ENCODE assay signal across 8 mouse cellular contexts in genomic region chr2:15049117-15049873, GRCm38 (mm10). TPM values are rescaled to one million over a fixed set of nuclear protein-coding genes. Genes with fewer than 3 reads are reported as not detected.
DNase-seq lines count a peak whose midpoint lies in the region; ATAC-seq and TF ChIP-seq lines count a peak whose summit lies in the region.

Gene Arl5b (plus strand): TSS chr2:15049395.

- no peaks in the 10 kb centered on the region for H3K27me3 ChIP-seq in E14TG2a.4 (ENCODE audit: insufficient read depth, low read length)
- no peaks in the 10 kb centered on the region for H3K27me3 ChIP-seq in forebrain, embryonic 11.5 days (ENCODE audit: control insufficient read depth, insufficient read depth, low read length)
- H3K27me3 ChIP-seq in heart, embryonic 16.5 days (ENCODE audit: control insufficient read depth, insufficient read depth, low read length), result no peaks in the 10 kb centered on the region
- no peaks in the 10 kb centered on the region for H3K27me3 ChIP-seq in liver, embryonic 14.5 days (ENCODE audit: control insufficient read depth, insufficient read depth, low read length)
- H3K27me3 ChIP-seq in stomach, embryonic 15.5 days (replicated peaks), result no peaks in the 10 kb centered on the region

- H3K36me3 ChIP-seq in E14TG2a.4 (ENCODE audit: insufficient read depth, low read length), result peaks cover 16% of the 10 kb centered on the region
- H3K36me3 ChIP-seq in forebrain, embryonic 11.5 days (ENCODE audit: control insufficient read depth, insufficient read depth, low read length), result no peaks in the 10 kb centered on the region
- H3K36me3 ChIP-seq in heart, embryonic 16.5 days (ENCODE audit: control insufficient read depth, insufficient read depth), result no peaks in the 10 kb centered on the region
- H3K36me3 ChIP-seq in liver, embryonic 14.5 days (replicated peaks; ENCODE audit: control insufficient read depth, insufficient read depth, low read depth), result no peaks in the 10 kb centered on the region
- no peaks in the 10 kb centered on the region for H3K36me3 ChIP-seq in stomach, embryonic 15.5 days

- peak within 1 kb of the TSS; percentile 58 for H3K4me2 ChIP-seq in forebrain, embryonic 11.5 days (ENCODE audit: low read depth, low read length, severe bottlenecking)
- H3K4me2 ChIP-seq in heart, embryonic 16.5 days (ENCODE audit: low read depth, low read length), result peak within 1 kb of the TSS; percentile 76
- peak within 1 kb of the TSS; percentile 85 for H3K4me2 ChIP-seq in liver, embryonic 14.5 days (ENCODE audit: low read depth)
- H3K4me2 ChIP-seq in stomach, embryonic 15.5 days, result peak within 1 kb of the TSS; percentile 59

- no peak within 1 kb of the TSS for H3K27ac ChIP-seq in forebrain, embryonic 11.5 days (ENCODE audit: low read depth, low read length)
- peak within 1 kb of the TSS; percentile 66 for H3K27ac ChIP-seq in heart, embryonic 16.5 days (ENCODE audit: low read length)
- peak within 1 kb of the TSS; percentile 85 for H3K27ac ChIP-seq in liver, embryonic 14.5 days
- H3K27ac ChIP-seq in stomach, embryonic 15.5 days, result peak within 1 kb of the TSS; percentile 69; the same call in 1 of the 2 replicates

- H3K9me3 ChIP-seq in E14TG2a.4 (ENCODE audit: low read length), result no peaks in the 10 kb centered on the region
- H3K9me3 ChIP-seq in forebrain, embryonic 11.5 days (ENCODE audit: control insufficient read depth, low read length), result no peaks in the 10 kb centered on the region
- H3K9me3 ChIP-seq in heart, embryonic 16.5 days (replicated peaks; ENCODE audit: control insufficient read depth, low read length), result no peaks in the 10 kb centered on the region
- no peaks in the 10 kb centered on the region for H3K9me3 ChIP-seq in liver, embryonic 14.5 days (ENCODE audit: control insufficient read depth, low read length)
- no peaks in the 10 kb centered on the region for H3K9me3 ChIP-seq in stomach, embryonic 15.5 days

- no peak for TF ChIP-seq CTCF in E14TG2a.4 (conservative IDR thresholded peaks at IDR 0.05; ENCODE audit: low read length)
- TF ChIP-seq CTCF in liver, embryonic 14.5 days (IDR thresholded peaks at IDR 0.05; ENCODE audit: low read depth), result peak; percentile 26; the same call in 1 of the 2 replicates

- ATAC-seq in forebrain, embryonic 11.5 days (replicated peaks; ENCODE audit: low FRiP score), result peak; percentile 97
- peak; percentile 98 for ATAC-seq in heart, embryonic 16.5 days (replicated peaks; ENCODE audit: extremely low read depth, insufficient read depth, low FRiP score)
- peak; percentile 99 for ATAC-seq in liver, embryonic 14.5 days (ENCODE audit: insufficient read depth)
- ATAC-seq in stomach, embryonic 15.5 days (ENCODE audit: insufficient read depth, low FRiP score, low read depth), result peak; percentile 98

- H3K4me1 ChIP-seq in E14TG2a.4 (replicated peaks; ENCODE audit: low read depth, low read length), result peaks cover 19% of the 10 kb centered on the region; the same call in 1 of the 2 replicates
- no peaks in the 10 kb centered on the region for H3K4me1 ChIP-seq in forebrain, embryonic 11.5 days (replicated peaks; ENCODE audit: control insufficient read depth, insufficient read depth, low read length)
- peaks cover 6% of the 10 kb centered on the region for H3K4me1 ChIP-seq in heart, embryonic 16.5 days (ENCODE audit: control insufficient read depth, insufficient read depth, low read length)
- H3K4me1 ChIP-seq in liver, embryonic 14.5 days (replicated peaks; ENCODE audit: control insufficient read depth in 2 of 2, insufficient read depth in 2 of 2, low read length in 1 of 2), result peaks cover 5 to 7% of the 10 kb centered on the region in 2 experiments
- H3K4me1 ChIP-seq in stomach, embryonic 15.5 days, result peaks cover 5% of the 10 kb centered on the region; the same call in 1 of the 2 replicates

- H3K9ac ChIP-seq in forebrain, embryonic 11.5 days (ENCODE audit: low read length), result peak within 1 kb of the TSS; percentile 63
- H3K9ac ChIP-seq in heart, embryonic 16.5 days (ENCODE audit: low read length), result peak within 1 kb of the TSS; percentile 81
- H3K9ac ChIP-seq in liver, embryonic 14.5 days (replicated peaks), result peak within 1 kb of the TSS; percentile 81
- peak within 1 kb of the TSS; percentile 33 for H3K9ac ChIP-seq in stomach, embryonic 15.5 days

- DNase-seq in c-Kit-positive CD71-positive TER-119-positive erythroid progenitor cells, embryonic 14.5 days (ENCODE audit: low spot score), result peak; percentile 93
- peak; percentile 89 for DNase-seq in forebrain, embryonic 11.5 days (ENCODE audit: low spot score)
- DNase-seq in kidney, postnatal 36 days, result peak; percentile 97
- DNase-seq in liver, embryonic 14.5 days (ENCODE audit: low read depth in 3 of 3, low spot score in 3 of 3), result peak; percentile 88 to 94 (median 90)
- peak; percentile 85 for DNase-seq in neural tube, embryonic 10.5 days (ENCODE audit: extremely low spot score, low spot score)

- peak within 1 kb of the TSS; percentile 90 for H3K4me3 ChIP-seq in E14TG2a.4 (replicated peaks; ENCODE audit: low read length)
- peak within 1 kb of the TSS; percentile 59 for H3K4me3 ChIP-seq in forebrain, embryonic 11.5 days (ENCODE audit: low read depth, low read length)
- H3K4me3 ChIP-seq in heart, embryonic 16.5 days (ENCODE audit: low read length), result peak within 1 kb of the TSS; percentile 92
- peak within 1 kb of the TSS; percentile 76 to 99 for H3K4me3 ChIP-seq in liver, embryonic 14.5 days (ENCODE audit: insufficient read depth in 1 of 2, low read depth in 2 of 2, low read length in 2 of 2)
- H3K4me3 ChIP-seq in stomach, embryonic 15.5 days (replicated peaks), result peak within 1 kb of the TSS; percentile 71

- 9% methylated on average over 20 of the region's 20 CpGs for WGBS in forebrain, embryonic 11.5 days
- whole genome bisulfite sequencing in heart, embryonic 16.5 days, result 7% methylated on average over 20 of the region's 20 CpGs
- WGBS in liver, embryonic 14.5 days (ENCODE audit: insufficient replicate concordance), result 6% methylated on average over 20 of the region's 20 CpGs
- WGBS in stomach, embryonic 15.5 days, result 8% methylated on average over 20 of the region's 20 CpGs

- TF ChIP-seq EP300 in liver, embryonic 14.5 days (IDR thresholded peaks at IDR 0.05; ENCODE audit: low read depth), result no peak

RNA-seq across cellular contexts. Expression of gene Arl5b, which starts in this region (rescaled TPM):
- 46.2 and 53.7 TPM in 2 replicates for polyA plus RNA-seq in forebrain, embryonic 11.5 days (2014; fragmentation: Nextera tagmentation; extraction: Ambion mirVana)
- 19.7 and 21.0 TPM in 2 replicates for polyA plus RNA-seq in heart, embryonic 16.5 days (2015; fragmentation: Nextera tagmentation; extraction: Ambion mirVana)
- 3.0 and 5.8 TPM in 2 replicates for polyA plus RNA-seq in liver, embryonic 14.5 days (2012; rRNA removed)
- 4.5 and 5.2 TPM in 2 replicates for polyA plus RNA-seq in liver, embryonic 14.5 days (2014; fragmentation: Nextera tagmentation; extraction: Ambion mirVana)
- polyA plus RNA-seq in stomach, embryonic 15.5 days (2015; fragmentation: Nextera tagmentation; extraction: Ambion mirVana), result 24.4 and 26.2 TPM in 2 replicates
